Mouse (Mus musculus): ENCODE data around the gene Csn1s2b. TPM values are rescaled to one million over a fixed set of nuclear protein-coding genes. Genes with fewer than 3 reads are reported as not detected.
"Not testable (repeated sequence)": the region's sequence is repeated elsewhere in the genome, so short reads cannot be mapped to it uniquely, and the experiment has no call there.

Gene Csn1s2b
- total RNA-seq (2014; fragmentation: Nextera tagmentation) (not detected in 2 replicates), total RNA-seq (2017) (not detected in 2 replicates)

GRCm38 (mm10) chr5:87807782-87808181 lies at the start of gene Csn1s2b:
Csn1s2b (plus strand) TSS chr5:87808082.
- no peak for ATAC-seq (replicated peaks; ENCODE audit: poor library complexity, severe bottlenecking)

GRCm38 (mm10) chr5:87764546-87764945 lies 43.3 kb upstream of the Csn1s2b start:
- ATAC-seq (replicated peaks; ENCODE audit: poor library complexity, severe bottlenecking): no peak

- ATAC-seq (replicated peaks; ENCODE audit: poor library complexity, severe bottlenecking): not testable (repeated sequence)
Observed at GRCm38 (mm10) chr5:87772151-87772550, 35.7 kb upstream of the Csn1s2b start.

- ATAC-seq (replicated peaks; ENCODE audit: poor library complexity, severe bottlenecking): no peak
Observed at GRCm38 (mm10) chr5:87774267-87774666, 33.6 kb upstream of the Csn1s2b start, which contains the start of gene Csn1s2a. Csn1s2a (plus strand) TSS chr5:87774567.

GRCm38 (mm10) chr5:87782731-87783130 lies 25.2 kb upstream of the Csn1s2b start:
- ATAC-seq (replicated peaks; ENCODE audit: poor library complexity, severe bottlenecking): no peak

- no peak for ATAC-seq (replicated peaks; ENCODE audit: poor library complexity, severe bottlenecking)
Observed at GRCm38 (mm10) chr5:87809253-87809652, 1.4 kb downstream of the Csn1s2b start.

GRCm38 (mm10) chr5:87825386-87825785 lies 17.5 kb downstream of the Csn1s2b start, which contains the start of gene Prr27:
Prr27 (plus strand) TSS chr5:87825686.
- no peak for ATAC-seq (replicated peaks; ENCODE audit: poor library complexity, severe bottlenecking)

- no peak for ATAC-seq (replicated peaks; ENCODE audit: poor library complexity, severe bottlenecking)
Observed at GRCm38 (mm10) chr5:87855136-87855716, 47.3 kb downstream of the Csn1s2b start.

- ATAC-seq (replicated peaks; ENCODE audit: poor library complexity, severe bottlenecking): no peak
Observed at GRCm38 (mm10) chr5:87870084-87870483, 62.2 kb downstream of the Csn1s2b start.

GRCm38 (mm10) chr5:87871423-87871822 lies 63.5 kb downstream of the Csn1s2b start:
- no peak for ATAC-seq (replicated peaks; ENCODE audit: poor library complexity, severe bottlenecking)

Other genes with a start within 250 kb of the Csn1s2b start
- not detected in 2 replicates for gene Sult1d1, start 239.1 kb upstream of the Csn1s2b start, total RNA-seq (2014; fragmentation: Nextera tagmentation)
- not detected in 2 replicates for gene Sult1d1, start 239.1 kb upstream of the Csn1s2b start, total RNA-seq (2017)
- not detected in 2 replicates for gene Sult1e1, start 216.5 kb upstream of the Csn1s2b start, total RNA-seq (2014; fragmentation: Nextera tagmentation)
- gene Sult1e1, start 216.5 kb upstream of the Csn1s2b start, total RNA-seq (2017): not detected in 2 replicates
- not detected in 2 replicates for gene Csn1s1, start 141.9 kb upstream of the Csn1s2b start, total RNA-seq (2014; fragmentation: Nextera tagmentation)
- not detected in 2 replicates for gene Csn1s1, start 141.9 kb upstream of the Csn1s2b start, total RNA-seq (2017)
- gene Csn2, start 108.5 kb upstream of the Csn1s2b start, total RNA-seq (2014; fragmentation: Nextera tagmentation): not detected in 2 replicates
- gene Csn2, start 108.5 kb upstream of the Csn1s2b start, total RNA-seq (2017): not detected in 2 replicates
- gene Csn1s2a, start 33.5 kb upstream of the Csn1s2b start, total RNA-seq (2014; fragmentation: Nextera tagmentation): not detected in 2 replicates
- gene Csn1s2a, start 33.5 kb upstream of the Csn1s2b start, total RNA-seq (2017): not detected in 2 replicates
- not detected in 2 replicates for gene Prr27, start 17.6 kb downstream of the Csn1s2b start, total RNA-seq (2014; fragmentation: Nextera tagmentation)
- gene Prr27, start 17.6 kb downstream of the Csn1s2b start, total RNA-seq (2017): not detected in 2 replicates
- gene Odam, start 76.9 kb downstream of the Csn1s2b start, total RNA-seq (2014; fragmentation: Nextera tagmentation): not detected in 2 replicates
- not detected in 2 replicates for gene Odam, start 76.9 kb downstream of the Csn1s2b start, total RNA-seq (2017)
- not detected in 2 replicates for gene Csn3, start 117.5 kb downstream of the Csn1s2b start, total RNA-seq (2014; fragmentation: Nextera tagmentation)
- gene Csn3, start 117.5 kb downstream of the Csn1s2b start, total RNA-seq (2017): not detected in 2 replicates
- not detected in 2 replicates for gene 2310003L06Rik, start 161.4 kb downstream of the Csn1s2b start, total RNA-seq (2014; fragmentation: Nextera tagmentation)
- gene 2310003L06Rik, start 161.4 kb downstream of the Csn1s2b start, total RNA-seq (2017): not detected in 2 replicates
- gene Gm28434, start 161.4 kb downstream of the Csn1s2b start, total RNA-seq (2014; fragmentation: Nextera tagmentation): not detected in 2 replicates
- gene Gm28434, start 161.4 kb downstream of the Csn1s2b start, total RNA-seq (2017): not detected in 2 replicates
- not detected in 2 replicates for gene Cabs1, start 171.4 kb downstream of the Csn1s2b start, total RNA-seq (2014; fragmentation: Nextera tagmentation)
- gene Cabs1, start 171.4 kb downstream of the Csn1s2b start, total RNA-seq (2017): not detected in 2 replicates
- gene Smr3a, start 194.5 kb downstream of the Csn1s2b start, total RNA-seq (2014; fragmentation: Nextera tagmentation): not detected in 2 replicates
- not detected in 2 replicates for gene Smr3a, start 194.5 kb downstream of the Csn1s2b start, total RNA-seq (2017)